Mouse (Mus musculus) midbrain, postnatal 0 days (tissue): ENCODE data around the gene Gm853. TPM values are rescaled to one million over a fixed set of nuclear protein-coding genes. Genes with fewer than 3 reads are reported as not detected.

Experiments used
- ATAC-seq: fragments of 200-750 bp; cut with Nextera tagmentation; 2 replicates; pipeline ENCODE4 v1.8.0; 2017; ENCODE audit warnings: moderate number of reproducible peaks, mild to moderate bottlenecking, moderate TSS enrichment, moderate library complexity; ENCODE audit not compliant: low FRiP score
- DNase-seq: peaks from one replicate; pipeline ENCODE4 v3.0.0-alpha.2; 2015; ENCODE audit warnings: low spot score
- H3K27ac ChIP-seq: fragments of 300-500 bp; sonication (generic); 2 replicates; pipeline ENCODE4 v1.5.1; 2014; ENCODE audit warnings: low read depth, mild to moderate bottlenecking, low read length, mixed read lengths
- H3K27me3 ChIP-seq: fragments of 300-500 bp; sonication (generic); 2 replicates; pipeline ENCODE4 v1.6.1; 2014; ENCODE audit warnings: low read length, control low read depth, mixed read lengths; ENCODE audit not compliant: insufficient read depth
- H3K36me3 ChIP-seq: fragments of 300-500 bp; sonication (generic); 2 replicates; pipeline ENCODE4 v1.6.1; 2014; ENCODE audit warnings: low read length, control low read depth, mixed read lengths; ENCODE audit not compliant: insufficient read depth
- H3K4me1 ChIP-seq: fragments of 300-500 bp; sonication (generic); 2 replicates; pipeline ENCODE4 v1.6.1; 2014; ENCODE audit warnings: mild to moderate bottlenecking, control low read depth, antibody characterized with exemption, low read length, mixed read lengths; ENCODE audit not compliant: insufficient read depth
- H3K4me2 ChIP-seq: fragments of 300-500 bp; sonication (generic); 2 replicates; pipeline ENCODE4 v1.6.1; 2014; ENCODE audit warnings: low read depth, mild to moderate bottlenecking, low read length, mixed read lengths; ENCODE audit not compliant: poor library complexity, severe bottlenecking
- H3K4me3 ChIP-seq: fragments of 300-500 bp; sonication (generic); 2 replicates; pipeline ENCODE4 v1.5.1; 2014; ENCODE audit warnings: low read depth, mild to moderate bottlenecking, low read length, moderate library complexity
- H3K9ac ChIP-seq: fragments of 300-500 bp; sonication (generic); replicated peaks from 2 replicates; pipeline ENCODE4 v1.6.1; 2014; ENCODE audit warnings: mild to moderate bottlenecking, low read length, moderate library complexity, mixed read lengths; ENCODE audit not compliant: poor library complexity, severe bottlenecking
- H3K9me3 ChIP-seq: fragments of 300-500 bp; sonication (generic); 2 replicates; pipeline ENCODE4 v1.6.1; 2016; ENCODE audit warnings: low read length, control low read depth
- CTCF ChIP-seq: IDR thresholded peaks from 2 replicates; pipeline ENCODE4 v1.5.1; 2016; ENCODE audit warnings: antibody characterized with exemption, mild to moderate bottlenecking
- WGBS: fragments of 180-500 bp; shearing (Covaris S2); extraction: QIAGEN DNeasy Blood & Tissue Kit; methylation state at CpG from one replicate; pipeline ENCODE4 v1.1.7; 2014; 5-methylcytosine and 5-hydroxymethylcytosine counted together
- polyA plus RNA-seq: library from polyadenylated mRNA; unstranded; fragments of >200 nt; fragmentation: Nextera tagmentation; extraction: Ambion mirVana; gene quantifications from 2 replicates; pipeline ENCODE4 v1.2.1, GENCODE M21; 2015
- total RNA-seq: library from RNA; depleted of rRNA; stranded (reverse); fragments of >200 nt; gene quantifications from 2 replicates; pipeline ENCODE4 v1.2.3, GENCODE M21; 2014

The Gm853 gene
- total and polyA plus RNA-seq, 2 experiments from 2014 or later: 0.49 TPM; not detected in 1

- H3K36me3 ChIP-seq: no peaks in the 10 kb centered on the region
- H3K4me2 ChIP-seq: no peak overlapping the region
- ATAC-seq (no peak), DNase-seq (no peak)
- TF ChIP-seq CTCF: no peak
- H3K9ac ChIP-seq: no peak overlapping the region
- no peak overlapping the region for H3K4me3 ChIP-seq
- H3K27me3 ChIP-seq: no peaks in the 10 kb centered on the region
- H3K4me1 ChIP-seq: no peaks in the 10 kb centered on the region
- 84% methylated on average over 4 of the region's 4 CpGs for WGBS
- no peak overlapping the region for H3K27ac ChIP-seq
- no peaks in the 10 kb centered on the region for H3K9me3 ChIP-seq
Measured at GRCm38 (mm10) chr4:130237607-130238006, 15.4 kb upstream of the Gm853 start.

GRCm38 (mm10) chr4:130236361-130236760, 14.2 kb upstream of the Gm853 start:
- Histone ChIP-seq H3K27ac (no peak overlapping the region), H3K9me3 (no peaks in the 10 kb centered on the region), H3K27me3 (no peaks in the 10 kb centered on the region), H3K4me3 (no peak overlapping the region), H3K4me2 (no peak overlapping the region), H3K9ac (no peak overlapping the region), H3K36me3 (no peaks in the 10 kb centered on the region), H3K4me1 (no peaks in the 10 kb centered on the region)
- TF ChIP-seq CTCF: no peak
- DNase-seq (no peak), ATAC-seq (no peak)
- WGBS: 56% methylated on average over 8 of the region's 8 CpGs

GRCm38 (mm10) chr4:130224071-130224470, 1.9 kb upstream of the Gm853 start:
- no peak overlapping the region for H3K27ac ChIP-seq
- DNase-seq: no peak
- H3K4me2 ChIP-seq: no peak overlapping the region
- H3K36me3 ChIP-seq: no peaks in the 10 kb centered on the region
- H3K27me3 ChIP-seq: no peaks in the 10 kb centered on the region
- no peaks in the 10 kb centered on the region for H3K9me3 ChIP-seq
- H3K4me3 ChIP-seq: no peak overlapping the region
- TF ChIP-seq CTCF: no peak
- no peak overlapping the region for H3K9ac ChIP-seq
- ATAC-seq: no peak
- no peaks in the 10 kb centered on the region for H3K4me1 ChIP-seq

GRCm38 (mm10) chr4:130220176-130220575, 2.0 kb downstream of the Gm853 start:
- H3K4me3 ChIP-seq: no peak overlapping the region
- no peaks in the 10 kb centered on the region for H3K36me3 ChIP-seq
- ATAC-seq: no peak
- no peaks in the 10 kb centered on the region for H3K9me3 ChIP-seq
- H3K27ac ChIP-seq: no peak overlapping the region
- no peak overlapping the region for H3K9ac ChIP-seq
- H3K27me3 ChIP-seq: no peaks in the 10 kb centered on the region
- TF ChIP-seq CTCF: no peak
- H3K4me1 ChIP-seq: no peaks in the 10 kb centered on the region
- no peak for DNase-seq
- H3K4me2 ChIP-seq: no peak overlapping the region
- WGBS: 87% methylated on average over 9 of the region's 9 CpGs

- WGBS: 89% methylated on average over 8 of the region's 8 CpGs
- no peak overlapping the region for H3K9ac ChIP-seq
- H3K36me3 ChIP-seq: no peaks in the 10 kb centered on the region
- H3K27ac ChIP-seq: no peak overlapping the region
- ATAC-seq (no peak), DNase-seq (no peak)
- H3K27me3 ChIP-seq: no peaks in the 10 kb centered on the region
- H3K9me3 ChIP-seq: no peaks in the 10 kb centered on the region
- no peaks in the 10 kb centered on the region for H3K4me1 ChIP-seq
- no peak overlapping the region for H3K4me2 ChIP-seq
- TF ChIP-seq CTCF: no peak
- no peak overlapping the region for H3K4me3 ChIP-seq
Measured at GRCm38 (mm10) chr4:130215392-130215791, 6.8 kb downstream of the Gm853 start.

- Histone ChIP-seq H3K27me3 (no peaks in the 10 kb centered on the region), H3K27ac (no peak overlapping the region), H3K9ac (no peak overlapping the region), H3K4me2 (no peak overlapping the region), H3K4me3 (no peak overlapping the region), H3K4me1 (no peaks in the 10 kb centered on the region), H3K36me3 (no peaks in the 10 kb centered on the region), H3K9me3 (no peaks in the 10 kb centered on the region)
- 79% methylated on average over 10 of the region's 10 CpGs for WGBS
- TF ChIP-seq CTCF: no peak
- ATAC-seq (no peak), DNase-seq (no peak)
Measured at GRCm38 (mm10) chr4:130213857-130214256, 8.3 kb downstream of the Gm853 start.

- no peak overlapping the region for H3K27ac ChIP-seq
- DNase-seq (no peak), ATAC-seq (no peak)
- no peak overlapping the region for H3K9ac ChIP-seq
- H3K4me2 ChIP-seq: no peak overlapping the region
- H3K9me3 ChIP-seq: no peaks in the 10 kb centered on the region
- H3K36me3 ChIP-seq: no peaks in the 10 kb centered on the region
- no peak overlapping the region for H3K4me3 ChIP-seq
- no peaks in the 10 kb centered on the region for H3K27me3 ChIP-seq
- H3K4me1 ChIP-seq: no peaks in the 10 kb centered on the region
- TF ChIP-seq CTCF: no peak
- WGBS: 89% methylated on average over 4 of the region's 4 CpGs
Measured at GRCm38 (mm10) chr4:130213197-130213596, 9.0 kb downstream of the Gm853 start.
